Mouse (Mus musculus) layer of hippocampus, adult 8-10 months (tissue): ENCODE results near the gene Cog2. TPM values are rescaled to one million over a fixed set of nuclear protein-coding genes. Genes with fewer than 3 reads are reported as not detected.
A peak's percentile ranks its signal among the peaks of the same experiment; 100 is the strongest.

Source experiments
- DNase-seq, 2 experiments: peaks; one replicate each; pipeline ENCODE4 v3.0.0; 2022; ENCODE audit warnings: low spot score in 2 of 2
- total RNA-seq, 4 experiments: library from RNA; stranded (reverse); gene quantifications; 2 replicates each; pipeline ENCODE4 v1.2.4; 2022

Gene Cog2
- total RNA-seq, 4 experiments from 2014 or later = 42.8 to 48.9 (median 47.1) TPM

GRCm38 (mm10) chr8:124516525-124516924 lies 4.0 kb upstream of the Cog2 start:
- DNase-seq = no peak

DNA sequence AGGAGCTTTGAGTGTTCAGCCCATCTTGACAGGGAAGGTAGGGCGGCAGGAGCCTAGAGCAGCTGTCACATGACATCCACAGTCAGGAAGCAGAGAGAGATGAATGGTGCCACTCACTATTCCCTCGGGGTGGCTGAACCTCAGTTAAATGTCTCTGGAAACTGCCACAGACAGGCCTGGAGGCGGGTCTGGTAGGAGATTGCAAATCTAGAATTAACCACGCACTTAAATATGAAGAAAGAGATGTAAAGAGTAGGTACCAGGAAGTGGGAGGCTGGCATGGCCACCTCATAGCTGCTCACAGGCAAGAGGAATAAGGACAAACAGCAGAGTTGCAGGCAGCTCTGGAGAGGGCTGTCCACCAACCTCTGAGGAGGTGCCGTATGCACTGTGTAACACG lies 3.4 kb upstream of the Cog2 start:
- DNase-seq = no peak

GRCm38 (mm10) chr8:124521946-124522345 lies 1.4 kb downstream of the Cog2 start:
- no peak for DNase-seq

GRCm38 (mm10) chr8:124526261-124526660 lies 5.7 kb downstream of the Cog2 start:
- no peak for DNase-seq

GRCm38 (mm10) chr8:124530076-124530475 lies 9.5 kb downstream of the Cog2 start:
- DNase-seq = no peak

DNA sequence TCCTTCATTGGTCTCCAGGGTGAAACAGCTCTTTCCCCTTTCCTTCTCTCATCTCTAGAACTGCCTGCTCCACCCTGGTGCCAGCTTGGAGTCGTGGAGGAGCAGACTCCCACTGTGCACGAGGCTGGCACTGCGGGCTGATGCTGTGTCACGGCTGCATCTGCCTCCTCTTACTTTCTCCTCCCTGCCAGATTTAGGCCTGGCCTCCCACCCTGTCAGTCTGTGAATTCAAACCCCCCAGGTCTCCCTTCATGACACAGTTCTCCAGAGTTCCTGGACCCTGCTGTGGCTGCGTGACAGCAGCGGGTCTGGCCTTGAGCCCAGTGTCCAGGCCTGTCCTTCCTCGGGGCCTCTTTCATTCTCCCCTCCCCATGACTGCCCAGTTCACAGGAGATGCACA lies 10.0 kb downstream of the Cog2 start:
- DNase-seq = no peak

DNA sequence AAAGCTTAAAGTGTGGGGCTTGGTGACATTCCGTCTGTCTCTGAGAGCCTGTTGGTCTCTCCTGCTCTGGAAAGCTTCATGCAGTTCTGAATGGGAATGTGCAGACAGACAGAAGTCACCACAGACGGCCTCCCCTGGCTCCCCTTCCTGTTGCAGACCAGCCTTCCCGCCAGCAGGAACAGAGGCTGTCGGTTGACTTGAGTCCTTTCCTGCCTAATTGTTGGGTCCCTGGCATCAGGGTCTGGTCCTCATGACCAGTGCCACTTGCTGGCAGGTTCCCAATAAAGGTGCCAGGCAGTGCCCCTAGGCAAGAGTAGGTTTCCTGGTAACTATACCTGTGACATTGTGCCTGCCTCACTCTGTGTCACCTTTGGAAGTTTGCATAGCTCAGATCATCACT lies 10.4 kb downstream of the Cog2 start:
- no peak for DNase-seq

GRCm38 (mm10) chr8:124532626-124533025 lies 12.1 kb downstream of the Cog2 start:
- DNase-seq = no peak

DNA sequence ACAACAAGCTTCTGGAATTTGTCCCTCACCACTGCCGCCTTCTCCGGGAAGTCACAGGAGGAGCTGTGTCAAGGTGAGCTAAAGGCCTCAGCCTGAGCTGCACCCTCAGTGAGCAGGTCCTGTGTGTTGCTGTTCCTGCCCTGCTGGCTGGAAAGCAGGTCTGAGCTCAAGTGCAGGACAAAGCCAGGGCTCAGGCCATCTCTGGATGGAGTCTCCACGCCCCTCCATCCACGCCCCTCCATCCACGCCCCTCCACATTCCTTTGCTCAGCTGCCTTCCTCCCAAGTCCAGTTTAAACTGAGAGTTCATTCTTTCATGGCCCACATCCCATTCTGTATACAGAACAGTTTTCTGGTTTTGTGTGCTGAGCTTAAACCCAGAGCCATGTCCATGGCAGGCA lies 14.9 kb downstream of the Cog2 start:
- DNase-seq = no peak

GRCm38 (mm10) chr8:124540906-124541305 lies 20.3 kb downstream of the Cog2 start:
- DNase-seq = no peak

DNA sequence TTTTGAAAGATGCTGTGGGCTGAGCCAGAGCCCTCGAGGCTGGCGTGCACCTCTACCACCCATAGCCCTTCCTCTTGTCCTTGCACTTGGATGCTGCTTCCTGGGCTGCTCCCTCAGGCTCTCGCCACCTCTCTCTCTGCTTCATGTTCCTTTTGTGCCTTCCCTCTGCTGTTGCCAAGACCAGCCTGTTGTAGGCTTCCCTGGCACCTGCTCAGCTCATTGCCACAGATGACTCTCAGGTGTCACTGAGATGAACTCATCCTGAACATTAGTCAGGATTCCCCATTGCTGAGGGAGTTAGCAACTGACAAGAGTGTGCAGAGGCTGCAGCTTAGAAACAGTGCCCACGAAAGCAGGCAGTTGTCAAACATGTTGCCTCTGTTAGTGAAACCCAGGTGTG lies 21.4 kb downstream of the Cog2 start:
- no peak for DNase-seq

- DNase-seq = no peak
These were observed 22.7 kb downstream of the Cog2 start for GRCm38 (mm10) chr8:124543272-124543671.

DNA sequence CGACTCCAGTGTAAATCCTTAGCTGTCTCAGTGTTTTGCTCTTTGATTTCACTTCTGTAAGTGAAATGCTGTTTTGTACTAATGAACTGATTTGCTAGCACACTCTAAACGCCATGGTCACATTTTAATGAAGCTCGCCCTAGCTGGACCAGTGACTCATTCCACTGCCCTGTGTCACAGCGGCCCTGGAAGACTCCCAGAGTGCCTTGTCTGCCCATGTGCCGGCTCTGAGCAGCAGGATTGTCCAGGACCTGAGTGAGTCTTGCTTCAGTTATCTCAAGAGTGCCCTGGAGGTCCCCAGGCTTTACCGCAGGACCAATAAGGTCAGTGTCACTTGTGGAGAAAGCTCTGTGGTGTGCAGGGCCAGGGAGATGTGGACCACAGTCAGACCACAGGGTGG lies 25.8 kb downstream of the Cog2 start:
- no peak for DNase-seq

GRCm38 (mm10) chr8:124546815-124547214 lies 26.2 kb downstream of the Cog2 start:
- DNase-seq = no peak

DNA sequence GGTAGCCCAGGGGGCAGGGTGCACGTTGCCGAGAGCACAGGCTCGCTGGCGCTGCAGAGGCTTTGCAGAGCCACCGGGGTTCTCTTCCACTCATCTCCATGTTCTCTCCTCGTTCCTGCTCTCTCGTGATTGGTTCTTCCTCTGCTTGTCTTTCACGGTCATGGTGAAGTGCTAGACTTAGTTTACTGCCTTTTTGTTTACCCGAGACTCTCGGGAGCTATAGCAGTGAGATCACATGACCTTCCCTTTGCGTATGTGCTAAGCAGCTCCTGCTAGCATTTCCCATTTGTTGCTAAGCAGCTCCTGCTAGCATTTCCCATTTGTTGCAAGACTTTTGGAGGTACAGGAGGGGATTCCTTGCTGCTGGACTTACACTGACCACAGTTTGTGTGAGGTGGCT lies 26.7 kb downstream of the Cog2 start:
- no peak for DNase-seq

DNA sequence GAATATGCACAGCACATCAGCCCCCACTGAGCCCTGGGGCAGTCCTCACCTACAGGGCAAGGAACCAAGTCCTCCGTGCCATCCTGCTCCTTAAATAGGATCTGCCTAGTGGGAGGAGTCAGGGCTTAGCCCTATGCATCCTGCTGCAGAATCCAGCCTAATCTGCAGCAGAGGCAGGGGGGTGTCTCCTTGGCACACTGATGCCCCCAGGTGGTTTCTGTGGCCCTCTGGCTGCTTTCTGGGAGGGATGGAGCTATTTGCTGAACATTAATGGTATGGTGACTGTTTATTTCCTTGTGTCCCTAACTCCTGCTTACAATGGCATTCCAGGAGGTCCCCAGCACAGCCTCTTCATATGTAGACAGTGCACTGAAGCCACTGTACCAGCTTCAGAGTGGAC lies 27.6 kb downstream of the Cog2 start:
- DNase-seq = no peak

GRCm38 (mm10) chr8:124551011-124551661 lies 30.6 kb downstream of the Cog2 start:
- DNase-seq = no peak

DNA sequence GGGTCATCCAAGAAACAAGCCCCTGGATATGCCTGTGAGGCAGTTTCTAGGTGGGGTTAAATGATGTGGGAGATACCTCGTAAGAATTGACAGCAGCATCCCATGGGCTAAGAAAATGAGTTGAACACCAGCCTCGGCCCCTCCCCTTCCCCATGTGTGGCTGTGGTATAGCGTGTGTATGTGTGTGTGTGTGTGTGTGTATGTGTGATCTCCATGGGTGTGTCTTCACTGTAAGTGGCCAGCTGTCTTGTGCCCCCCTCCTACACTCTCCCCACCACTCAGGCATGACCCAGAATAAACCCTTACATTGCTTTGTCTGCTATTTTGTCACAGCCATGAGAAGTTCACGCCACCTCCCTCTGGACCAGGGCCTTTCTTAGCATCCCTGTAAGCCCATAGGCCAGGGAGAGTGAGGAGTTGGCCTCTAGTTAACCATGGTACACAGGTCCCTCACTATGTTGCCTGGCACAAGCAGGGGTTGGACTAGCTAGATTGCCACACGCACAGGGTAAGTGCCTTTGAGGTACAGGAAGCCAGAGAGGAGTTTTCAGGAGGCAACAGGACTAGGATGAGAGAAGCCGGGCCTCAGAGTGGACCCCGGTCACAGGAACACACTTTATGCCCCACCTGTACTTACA lies 34.7 kb downstream of the Cog2 start:
- no peak for DNase-seq

- no peak for DNase-seq
These were observed 35.6 kb downstream of the Cog2 start for GRCm38 (mm10) chr8:124556164-124556563.

DNA sequence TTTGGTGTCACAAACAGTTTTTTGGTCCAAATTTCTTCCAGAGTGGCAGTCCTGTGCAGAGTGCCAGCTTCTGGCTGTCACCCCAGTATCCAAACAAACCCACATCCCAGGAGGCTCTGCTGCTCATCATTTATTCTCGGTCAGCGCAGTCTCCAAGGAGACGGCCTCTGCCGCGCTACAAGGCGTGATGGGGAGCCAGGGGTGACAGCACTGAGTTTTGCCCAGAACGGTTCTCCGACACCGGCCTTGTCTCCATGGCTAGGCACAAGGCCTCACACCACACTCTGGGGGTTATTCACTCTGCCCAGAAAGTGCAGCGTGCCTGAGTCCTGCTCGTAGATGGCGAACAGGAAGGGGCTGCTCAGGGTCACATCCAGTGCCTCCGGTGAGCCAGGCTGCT lies 36.1 kb downstream of the Cog2 start:
- peak; percentile 79 to 85 for DNase-seq

- no peak for DNase-seq
These were observed 36.9 kb downstream of the Cog2 start for GRCm38 (mm10) chr8:124557476-124557875.

DNA sequence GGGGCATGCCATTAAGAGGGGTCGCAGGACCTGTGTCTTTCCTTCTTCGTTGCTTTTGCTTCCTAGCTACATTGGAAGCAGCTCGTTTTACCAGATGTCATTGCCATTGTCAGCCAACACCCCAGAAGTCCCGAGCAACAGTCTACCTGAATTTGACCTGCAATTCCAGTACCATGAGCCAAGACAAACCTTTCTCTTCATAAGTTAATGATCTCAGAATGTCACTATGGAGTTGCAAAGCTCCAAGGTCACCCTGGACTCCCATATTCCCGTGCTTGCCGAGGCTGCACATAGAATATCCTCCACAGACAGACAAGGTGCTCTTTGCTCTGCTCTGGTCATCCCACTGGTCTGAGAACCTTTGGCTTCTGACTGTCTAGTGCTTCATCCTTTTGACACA lies 46.6 kb downstream of the Cog2 start:
- no peak for DNase-seq

DNA sequence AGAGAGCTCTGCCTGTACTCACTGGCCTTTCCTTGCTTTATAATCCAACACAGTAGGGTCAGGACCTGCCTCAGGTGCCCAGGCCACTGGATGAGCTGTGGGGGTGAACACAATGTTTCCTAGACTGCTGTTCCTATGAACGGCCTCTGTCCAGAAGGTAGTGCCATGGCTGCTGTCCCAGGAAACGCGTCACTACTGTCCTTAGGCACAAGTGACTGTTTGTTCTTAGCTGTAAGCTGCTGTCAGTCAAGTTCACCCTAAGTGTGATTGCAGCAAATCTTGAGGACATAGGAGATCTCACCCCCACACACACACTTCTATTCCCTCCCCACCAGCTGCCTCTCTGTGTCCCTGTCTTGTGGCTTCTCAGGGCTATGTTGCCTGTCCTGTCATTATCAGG lies 47.0 kb downstream of the Cog2 start:
- no peak for DNase-seq
